9 mouse cellular contexts compared by ENCODE assay signal in genomic region chr1:91415311-91415710, GRCm38 (mm10). TPM values are rescaled to one million over a fixed set of nuclear protein-coding genes. Genes with fewer than 3 reads are reported as not detected.
DNase-seq lines count a peak whose midpoint lies in the region; ATAC-seq and TF ChIP-seq lines count a peak whose summit lies in the region.
"Had no signal": no experiment of that assay in that cellular context is flagged by ENCODE, and none has a peak within 500 bp of the region (broad histone marks: within the 10 kb centered on the region; RNA-seq: fewer than 3 reads in every experiment).

No protein-coding gene starts in this region.

- TF ChIP-seq CTCF in intestine, postnatal 0 days (IDR thresholded peaks at IDR 0.05; ENCODE audit: low read depth) = no peak

- 0 out of 2 replicates have a peak overlapping the region, but pooled peaks have one; percentile 90 for H3K27ac ChIP-seq in intestine, embryonic 15.5 days
- no peak overlapping the region for H3K27ac ChIP-seq in intestine, postnatal 0 days (ENCODE audit: low read depth, low read length)
- H3K27ac ChIP-seq in embryonic facial prominence, embryonic 14.5 days (replicated peaks; ENCODE audit: low read depth, low read length) = peak overlapping the region; percentile 89
- H3K27ac ChIP-seq in hindbrain, embryonic 15.5 days (replicated peaks) = peak overlapping the region; percentile 91
- peak overlapping the region; percentile 34; the same call in 1 of the 2 replicates for H3K27ac ChIP-seq in neural tube, embryonic 12.5 days
- H3K27ac ChIP-seq in liver, embryonic 12.5 days = no peak overlapping the region

- no peak overlapping the region for H3K9ac ChIP-seq in intestine, embryonic 15.5 days
- no peak overlapping the region for H3K9ac ChIP-seq in intestine, postnatal 0 days (ENCODE audit: low read depth, low read length)
- no peak overlapping the region; the same call in 1 of the 2 replicates for H3K9ac ChIP-seq in embryonic facial prominence, embryonic 14.5 days (ENCODE audit: low read depth, low read length)
- no peak overlapping the region for H3K9ac ChIP-seq in hindbrain, embryonic 15.5 days
- H3K9ac ChIP-seq in neural tube, embryonic 12.5 days = no peak overlapping the region
- no peak overlapping the region for H3K9ac ChIP-seq in liver, embryonic 12.5 days

- no peak overlapping the region for H3K4me2 ChIP-seq in intestine, embryonic 15.5 days (replicated peaks)
- no peak overlapping the region for H3K4me2 ChIP-seq in intestine, postnatal 0 days (replicated peaks; ENCODE audit: low read depth)
- peak overlapping the region; percentile 95; the same call in 1 of the 2 replicates for H3K4me2 ChIP-seq in embryonic facial prominence, embryonic 14.5 days (ENCODE audit: low read depth, low read length)
- no peak overlapping the region for H3K4me2 ChIP-seq in hindbrain, embryonic 15.5 days
- H3K4me2 ChIP-seq in neural tube, embryonic 12.5 days (replicated peaks) = peak overlapping the region; percentile 97; the same call in 1 of the 2 replicates
- H3K4me2 ChIP-seq in liver, embryonic 12.5 days = no peak overlapping the region

- WGBS in intestine, embryonic 15.5 days = 83% methylated on average over 5 of the region's 5 CpGs
- 86% methylated on average over 5 of the region's 5 CpGs for WGBS in intestine, postnatal 0 days
- 74% methylated on average over 5 of the region's 5 CpGs for WGBS in embryonic facial prominence, embryonic 14.5 days
- 52% methylated on average over 5 of the region's 5 CpGs for WGBS in hindbrain, embryonic 15.5 days
- WGBS in neural tube, embryonic 12.5 days = 48% methylated on average over 5 of the region's 5 CpGs
- 78% methylated on average over 5 of the region's 5 CpGs for WGBS in liver, embryonic 12.5 days (ENCODE audit: insufficient replicate concordance)

- peaks cover 30% of the 10 kb centered on the region for H3K4me1 ChIP-seq in intestine, embryonic 15.5 days (replicated peaks)
- peaks cover 8% of the 10 kb centered on the region; the same call in 1 of the 2 replicates for H3K4me1 ChIP-seq in intestine, postnatal 0 days (replicated peaks; ENCODE audit: control insufficient read depth, insufficient read depth, low read length)
- peaks cover 19% of the 10 kb centered on the region for H3K4me1 ChIP-seq in embryonic facial prominence, embryonic 14.5 days (ENCODE audit: control insufficient read depth, insufficient read depth, low read length)
- peaks cover 35% of the 10 kb centered on the region for H3K4me1 ChIP-seq in hindbrain, embryonic 15.5 days (replicated peaks)
- peaks cover 38% of the 10 kb centered on the region for H3K4me1 ChIP-seq in neural tube, embryonic 12.5 days
- peaks cover 26% of the 10 kb centered on the region for H3K4me1 ChIP-seq in liver, embryonic 12.5 days

- no peak overlapping the region for H3K4me3 ChIP-seq in intestine, embryonic 15.5 days (replicated peaks)
- H3K4me3 ChIP-seq in intestine, postnatal 0 days (ENCODE audit: low read depth, low read length) = no peak overlapping the region
- H3K4me3 ChIP-seq in embryonic facial prominence, embryonic 14.5 days (ENCODE audit: low read depth, low read length) = no peak overlapping the region
- H3K4me3 ChIP-seq in hindbrain, embryonic 15.5 days = no peak overlapping the region
- H3K4me3 ChIP-seq in neural tube, embryonic 12.5 days = no peak overlapping the region
- no peak overlapping the region for H3K4me3 ChIP-seq in liver, embryonic 12.5 days
- H3K4me3 ChIP-seq: erythroblast, embryonic 14.5 days had no signal

- no peaks in the 10 kb centered on the region for H3K36me3 ChIP-seq in intestine, embryonic 15.5 days
- peaks cover 44% of the 10 kb centered on the region for H3K36me3 ChIP-seq in intestine, postnatal 0 days (ENCODE audit: control insufficient read depth, insufficient read depth)
- 0 out of 2 replicates have a peak, but pooled peaks cover 4% of the 10 kb centered on the region for H3K36me3 ChIP-seq in embryonic facial prominence, embryonic 14.5 days (ENCODE audit: control insufficient read depth, insufficient read depth, low read length)
- H3K36me3 ChIP-seq in hindbrain, embryonic 15.5 days = 0 out of 2 replicates have a peak, but pooled peaks cover 13% of the 10 kb centered on the region
- H3K36me3 ChIP-seq in neural tube, embryonic 12.5 days = no peaks in the 10 kb centered on the region; the same call in 1 of the 2 replicates
- peaks cover 3% of the 10 kb centered on the region; the same call in 1 of the 2 replicates for H3K36me3 ChIP-seq in liver, embryonic 12.5 days

- no peaks in the 10 kb centered on the region for H3K9me3 ChIP-seq in intestine, embryonic 15.5 days
- H3K9me3 ChIP-seq in intestine, postnatal 0 days (ENCODE audit: control insufficient read depth) = no peaks in the 10 kb centered on the region
- H3K9me3 ChIP-seq in embryonic facial prominence, embryonic 14.5 days (ENCODE audit: control insufficient read depth, low read length) = no peaks in the 10 kb centered on the region
- H3K9me3 ChIP-seq in hindbrain, embryonic 15.5 days = no peaks in the 10 kb centered on the region
- H3K9me3 ChIP-seq in neural tube, embryonic 12.5 days = no peaks in the 10 kb centered on the region
- H3K9me3 ChIP-seq in liver, embryonic 12.5 days (replicated peaks) = no peaks in the 10 kb centered on the region

- H3K27me3 ChIP-seq in intestine, embryonic 15.5 days (replicated peaks) = no peaks in the 10 kb centered on the region
- no peaks in the 10 kb centered on the region for H3K27me3 ChIP-seq in intestine, postnatal 0 days (replicated peaks; ENCODE audit: control insufficient read depth, insufficient read depth, low read length)
- H3K27me3 ChIP-seq in embryonic facial prominence, embryonic 14.5 days (replicated peaks; ENCODE audit: control insufficient read depth, insufficient read depth, low read length) = 0 out of 2 replicates have a peak, but pooled peaks cover 5% of the 10 kb centered on the region
- no peaks in the 10 kb centered on the region for H3K27me3 ChIP-seq in hindbrain, embryonic 15.5 days
- H3K27me3 ChIP-seq in neural tube, embryonic 12.5 days (replicated peaks) = no peaks in the 10 kb centered on the region
- H3K27me3 ChIP-seq in liver, embryonic 12.5 days (replicated peaks) = peaks cover 22% of the 10 kb centered on the region

- no peak for ATAC-seq in intestine, embryonic 15.5 days
- ATAC-seq in intestine, postnatal 0 days = no peak
- ATAC-seq in embryonic facial prominence, embryonic 14.5 days (ENCODE audit: low read depth) = no peak
- ATAC-seq in hindbrain, embryonic 15.5 days (ENCODE audit: low FRiP score, low read depth) = no peak
- ATAC-seq in neural tube, embryonic 12.5 days (ENCODE audit: low FRiP score, low read depth) = no peak
- no peak for ATAC-seq in liver, embryonic 12.5 days

- DNase-seq in embryonic facial prominence, embryonic 14.5 days (ENCODE audit: low spot score) = peak; percentile 41
- no peak for DNase-seq in layer of hippocampus, postnatal 14 days (ENCODE audit: low spot score in 2 of 2)
- DNase-seq in right cerebral cortex, postnatal 14 days = no peak

RNA-seq across cellular contexts. Expression of gene Hes6, which starts 1.5 kb away (rescaled TPM):
- 94.0 and 103 TPM in 2 replicates for polyA plus RNA-seq in intestine, embryonic 15.5 days (2015; fragmentation: Nextera tagmentation; extraction: Ambion mirVana)
- polyA plus RNA-seq in intestine, postnatal 0 days (2015; fragmentation: Nextera tagmentation; extraction: Ambion mirVana) = 84.1 and 84.8 TPM in 2 replicates
- 106 and 114 TPM in 2 replicates for polyA plus RNA-seq in embryonic facial prominence, embryonic 14.5 days (2014; fragmentation: Nextera tagmentation; extraction: Ambion mirVana)
- polyA plus RNA-seq in hindbrain, embryonic 15.5 days (2015; fragmentation: Nextera tagmentation; extraction: Ambion mirVana) = 172 and 212 TPM in 2 replicates
- polyA plus RNA-seq in neural tube, embryonic 12.5 days (2016; fragmentation: Nextera tagmentation; extraction: Ambion mirVana) = 360 and 364 TPM in 2 replicates
- total RNA-seq in layer of hippocampus, postnatal 14 days (2021) = 10 to 100 TPM; 20.6 to 21.9 TPM
- 31.9 and 32.4 TPM in 2 replicates for polyA plus RNA-seq in liver, embryonic 12.5 days (2016; fragmentation: Nextera tagmentation; extraction: Ambion mirVana)

RNA-seq across cellular contexts. Expression of gene Ilkap, which starts 16.7 kb away (rescaled TPM):
- polyA plus RNA-seq in intestine, embryonic 15.5 days (2015; fragmentation: Nextera tagmentation; extraction: Ambion mirVana) = 119 and 128 TPM in 2 replicates
- polyA plus RNA-seq in intestine, postnatal 0 days (2015; fragmentation: Nextera tagmentation; extraction: Ambion mirVana) = 51.2 TPM in 2 replicates
- polyA plus RNA-seq in embryonic facial prominence, embryonic 14.5 days (2014; fragmentation: Nextera tagmentation; extraction: Ambion mirVana) = 138 and 146 TPM in 2 replicates
- polyA plus RNA-seq in hindbrain, embryonic 15.5 days (2015; fragmentation: Nextera tagmentation; extraction: Ambion mirVana) = 145 and 147 TPM in 2 replicates
- 148 and 153 TPM in 2 replicates for polyA plus RNA-seq in neural tube, embryonic 12.5 days (2016; fragmentation: Nextera tagmentation; extraction: Ambion mirVana)
- total RNA-seq in layer of hippocampus, postnatal 14 days (2021) = 10 to 100 TPM; 63.6 to 63.7 TPM
- polyA plus RNA-seq in liver, embryonic 12.5 days (2016; fragmentation: Nextera tagmentation; extraction: Ambion mirVana) = 107 TPM in 2 replicates

RNA-seq across cellular contexts. Expression of gene Per2, which starts 43.8 kb away (rescaled TPM):
- polyA plus RNA-seq in intestine, embryonic 15.5 days (2015; fragmentation: Nextera tagmentation; extraction: Ambion mirVana) = 7.8 and 7.9 TPM in 2 replicates
- polyA plus RNA-seq in intestine, postnatal 0 days (2015; fragmentation: Nextera tagmentation; extraction: Ambion mirVana) = 7.2 and 7.9 TPM in 2 replicates
- 3.9 and 4.7 TPM in 2 replicates for polyA plus RNA-seq in embryonic facial prominence, embryonic 14.5 days (2014; fragmentation: Nextera tagmentation; extraction: Ambion mirVana)
- polyA plus RNA-seq in hindbrain, embryonic 15.5 days (2015; fragmentation: Nextera tagmentation; extraction: Ambion mirVana) = 6.0 and 6.1 TPM in 2 replicates
- polyA plus RNA-seq in neural tube, embryonic 12.5 days (2016; fragmentation: Nextera tagmentation; extraction: Ambion mirVana) = 2.8 and 3.6 TPM in 2 replicates
- 10 to 100 TPM; 24.2 to 28.6 TPM for total RNA-seq in layer of hippocampus, postnatal 14 days (2021)
- 2.9 and 3.1 TPM in 2 replicates for polyA plus RNA-seq in liver, embryonic 12.5 days (2016; fragmentation: Nextera tagmentation; extraction: Ambion mirVana)

RNA-seq across cellular contexts. Expression of gene Erfe, which starts 49.1 kb away (rescaled TPM):
- polyA plus RNA-seq in intestine, embryonic 15.5 days (2015; fragmentation: Nextera tagmentation; extraction: Ambion mirVana) = 9.5 and 10.0 TPM in 2 replicates
- 2.7 and 3.1 TPM in 2 replicates for polyA plus RNA-seq in intestine, postnatal 0 days (2015; fragmentation: Nextera tagmentation; extraction: Ambion mirVana)
- 1.5 and 2.5 TPM in 2 replicates for polyA plus RNA-seq in embryonic facial prominence, embryonic 14.5 days (2014; fragmentation: Nextera tagmentation; extraction: Ambion mirVana)
- 0.33 and 0.54 TPM in 2 replicates for polyA plus RNA-seq in hindbrain, embryonic 15.5 days (2015; fragmentation: Nextera tagmentation; extraction: Ambion mirVana)
- polyA plus RNA-seq in neural tube, embryonic 12.5 days (2016; fragmentation: Nextera tagmentation; extraction: Ambion mirVana) = 0.19 and 0.33 TPM in 2 replicates
- total RNA-seq in layer of hippocampus, postnatal 14 days (2021) = under 1 TPM in 1 of 2 experiments, not detected in 1; 0.12 TPM
- polyA plus RNA-seq in liver, embryonic 12.5 days (2016; fragmentation: Nextera tagmentation; extraction: Ambion mirVana) = 6.4 and 7.8 TPM in 2 replicates

Comparison
In these comparisons a context has a peak if more than half of its experiments do, and no peak if none do; other contexts are left out.
1. H3K27ac ChIP-seq: peak in intestine, embryonic 15.5 days (single experiment), embryonic facial prominence, embryonic 14.5 days (single experiment), hindbrain, embryonic 15.5 days (single experiment) and neural tube, embryonic 12.5 days (single experiment); none in intestine, postnatal 0 days (single experiment) and liver, embryonic 12.5 days (single experiment).
2. H3K4me2 ChIP-seq: peak in embryonic facial prominence, embryonic 14.5 days (single experiment) and neural tube, embryonic 12.5 days (single experiment); none in intestine, embryonic 15.5 days (single experiment), intestine, postnatal 0 days (single experiment), hindbrain, embryonic 15.5 days (single experiment) and liver, embryonic 12.5 days (single experiment).